Mouse (Mus musculus) intestine, embryonic 16.5 days (tissue): ENCODE results near the gene Capn13. TPM values are rescaled to one million over a fixed set of nuclear protein-coding genes. Genes with fewer than 3 reads are reported as not detected.
A peak's percentile ranks its signal among the peaks of the same experiment; 100 is the strongest.

Source experiments
- ATAC-seq: fragments of 200-750 bp; cut with Nextera tagmentation; 2 replicates; pipeline ENCODE4 v1.8.0; 2017; ENCODE audit warnings: moderate TSS enrichment, moderate library complexity
- H3K27ac ChIP-seq: fragments of 300-500 bp; sonication (generic); 2 replicates; pipeline ENCODE4 v1.5.1; 2014; ENCODE audit warnings: mild to moderate bottlenecking, low read length
- H3K27me3 ChIP-seq: fragments of 300-500 bp; sonication (generic); replicated peaks from 2 replicates; pipeline ENCODE4 v1.6.1; 2014; ENCODE audit warnings: low read length, control low read depth, mixed read lengths; ENCODE audit not compliant: control insufficient read depth, insufficient read depth
- H3K36me3 ChIP-seq: fragments of 300-500 bp; sonication (generic); 2 replicates; pipeline ENCODE4 v1.6.1; 2014; ENCODE audit warnings: low read length, control low read depth; ENCODE audit not compliant: control insufficient read depth, insufficient read depth
- H3K4me1 ChIP-seq: fragments of 300-500 bp; sonication (generic); 2 replicates; pipeline ENCODE4 v1.6.1; 2014; ENCODE audit warnings: low read length, control low read depth, mixed read lengths; ENCODE audit not compliant: control insufficient read depth, insufficient read depth
- H3K4me2 ChIP-seq: fragments of 300-500 bp; sonication (generic); 2 replicates; pipeline ENCODE4 v1.6.1; 2014; ENCODE audit warnings: low read depth, low read length, control low read depth
- H3K4me3 ChIP-seq: fragments of 300-500 bp; sonication (generic); 2 replicates; pipeline ENCODE4 v1.5.1; 2014; ENCODE audit warnings: mild to moderate bottlenecking, low read length
- H3K9ac ChIP-seq: fragments of 300-500 bp; sonication (generic); 2 replicates; pipeline ENCODE4 v1.6.1; 2014; ENCODE audit warnings: low read depth, low read length
- H3K9me3 ChIP-seq: fragments of 300-500 bp; sonication (generic); 2 replicates; pipeline ENCODE4 v1.6.1; 2016; ENCODE audit warnings: low read length, control low read depth; ENCODE audit not compliant: control insufficient read depth
- WGBS: fragments of 180-500 bp; shearing (Covaris S2); extraction: QIAGEN DNeasy Blood & Tissue Kit; methylation state at CpG from one replicate; pipeline ENCODE4 v1.1.7; 2014; 5-methylcytosine and 5-hydroxymethylcytosine counted together
- polyA plus RNA-seq: library from polyadenylated mRNA; unstranded; fragments of >200 nt; fragmentation: Nextera tagmentation; extraction: Ambion mirVana; gene quantifications from 2 replicates; pipeline ENCODE4 v1.2.1, GENCODE M21; 2015

Gene Capn13
- polyA plus RNA-seq, 1 experiment from 2014 or later, result 1.6 TPM

GRCm38 (mm10) chr17:73308691-73309090, 92.0 kb downstream of the Capn13 start:
- H3K4me3 ChIP-seq, result no peak overlapping the region
- H3K4me1 ChIP-seq, result no peaks in the 10 kb centered on the region
- H3K36me3 ChIP-seq, result no peaks in the 10 kb centered on the region
- no peak for ATAC-seq
- H3K27me3 ChIP-seq, result no peaks in the 10 kb centered on the region; the same call in 1 of the 2 replicates
- no peak overlapping the region for H3K9ac ChIP-seq
- H3K9me3 ChIP-seq, result no peaks in the 10 kb centered on the region
- WGBS, result 74% methylated on average over 4 of the region's 4 CpGs
- no peak overlapping the region for H3K4me2 ChIP-seq
- no peak overlapping the region for H3K27ac ChIP-seq

GRCm38 (mm10) chr17:73306626-73307025, 94.0 kb downstream of the Capn13 start:
- Histone ChIP-seq H3K4me3 (no peak overlapping the region), H3K9ac (no peak overlapping the region), H3K4me1 (no peaks in the 10 kb centered on the region), H3K36me3 (no peaks in the 10 kb centered on the region), H3K27me3 (peaks cover 3% of the 10 kb centered on the region; the same call in 1 of the 2 replicates), H3K4me2 (no peak overlapping the region), H3K27ac (no peak overlapping the region), H3K9me3 (no peaks in the 10 kb centered on the region)
- 56% methylated on average over 7 of the region's 7 CpGs for WGBS
- ATAC-seq, result no peak

- H3K27me3 ChIP-seq, result peaks cover 3% of the 10 kb centered on the region; the same call in 1 of the 2 replicates
- no peak for ATAC-seq
- no peaks in the 10 kb centered on the region for H3K36me3 ChIP-seq
- no peak overlapping the region for H3K27ac ChIP-seq
- no peak overlapping the region for H3K4me2 ChIP-seq
- no peaks in the 10 kb centered on the region for H3K4me1 ChIP-seq
- H3K9ac ChIP-seq, result no peak overlapping the region
- H3K4me3 ChIP-seq, result no peak overlapping the region
- H3K9me3 ChIP-seq, result no peaks in the 10 kb centered on the region
- WGBS, result 52% methylated on average over 9 of the region's 9 CpGs
These were observed 95.0 kb downstream of the Capn13 start for GRCm38 (mm10) chr17:73305622-73306021.

GRCm38 (mm10) chr17:73304086-73304812, 96.4 kb downstream of the Capn13 start:
- no peak overlapping the region for H3K4me3 ChIP-seq
- 54% methylated on average over 19 of the region's 19 CpGs for WGBS
- no peaks in the 10 kb centered on the region for H3K9me3 ChIP-seq
- H3K4me1 ChIP-seq, result no peaks in the 10 kb centered on the region
- H3K36me3 ChIP-seq, result no peaks in the 10 kb centered on the region
- H3K4me2 ChIP-seq, result no peak overlapping the region
- peaks cover 3% of the 10 kb centered on the region; the same call in 1 of the 2 replicates for H3K27me3 ChIP-seq
- no peak overlapping the region for H3K9ac ChIP-seq
- no peak overlapping the region for H3K27ac ChIP-seq
- ATAC-seq, result no peak

GRCm38 (mm10) chr17:73303676-73304075, 97.0 kb downstream of the Capn13 start:
- Histone ChIP-seq H3K9me3 (no peaks in the 10 kb centered on the region), H3K36me3 (no peaks in the 10 kb centered on the region), H3K4me3 (no peak overlapping the region), H3K9ac (no peak overlapping the region), H3K4me1 (no peaks in the 10 kb centered on the region), H3K27me3 (peaks cover 3% of the 10 kb centered on the region; the same call in 1 of the 2 replicates), H3K4me2 (no peak overlapping the region), H3K27ac (no peak overlapping the region)
- no peak for ATAC-seq
- 61% methylated on average over 13 of the region's 13 CpGs for WGBS

GRCm38 (mm10) chr17:73303217-73303616, 97.4 kb downstream of the Capn13 start:
- Histone ChIP-seq H3K9ac (no peak overlapping the region), H3K4me2 (no peak overlapping the region), H3K4me1 (no peaks in the 10 kb centered on the region), H3K4me3 (no peak overlapping the region), H3K27ac (no peak overlapping the region), H3K36me3 (no peaks in the 10 kb centered on the region), H3K9me3 (no peaks in the 10 kb centered on the region), H3K27me3 (peaks cover 3% of the 10 kb centered on the region; the same call in 1 of the 2 replicates)
- 0 out of 2 replicates have a peak, but pooled peaks have one; percentile 24 for ATAC-seq
- WGBS, result 23% methylated on average over 5 of the region's 5 CpGs

GRCm38 (mm10) chr17:73302104-73302503, 98.6 kb downstream of the Capn13 start:
- H3K4me1 ChIP-seq, result no peaks in the 10 kb centered on the region
- peaks cover 3% of the 10 kb centered on the region; the same call in 1 of the 2 replicates for H3K27me3 ChIP-seq
- no peak overlapping the region for H3K27ac ChIP-seq
- H3K36me3 ChIP-seq, result no peaks in the 10 kb centered on the region
- no peaks in the 10 kb centered on the region for H3K9me3 ChIP-seq
- H3K4me2 ChIP-seq, result no peak overlapping the region
- H3K9ac ChIP-seq, result no peak overlapping the region
- 4% methylated on average over 10 of the region's 10 CpGs for WGBS
- no peak overlapping the region for H3K4me3 ChIP-seq
- ATAC-seq, result peak; percentile 76

GRCm38 (mm10) chr17:73301258-73302050, 99.2 kb downstream of the Capn13 start:
- Histone ChIP-seq H3K4me2 (no peak overlapping the region), H3K27me3 (peaks cover 3% of the 10 kb centered on the region; the same call in 1 of the 2 replicates), H3K27ac (no peak overlapping the region), H3K36me3 (no peaks in the 10 kb centered on the region), H3K9ac (no peak overlapping the region), H3K9me3 (no peaks in the 10 kb centered on the region), H3K4me3 (no peak overlapping the region), H3K4me1 (no peaks in the 10 kb centered on the region)
- ATAC-seq, result peak; percentile 30; the same call in 1 of the 2 replicates
- 38% methylated on average over 15 of the region's 15 CpGs for WGBS

GRCm38 (mm10) chr17:73300147-73300880, 100.4 kb downstream of the Capn13 start:
- ATAC-seq, result peak; percentile 39
- Histone ChIP-seq H3K27me3 (peaks cover 3% of the 10 kb centered on the region; the same call in 1 of the 2 replicates), H3K4me1 (no peaks in the 10 kb centered on the region), H3K4me3 (no peak overlapping the region), H3K36me3 (no peaks in the 10 kb centered on the region), H3K9me3 (no peaks in the 10 kb centered on the region), H3K4me2 (no peak overlapping the region), H3K27ac (0 out of 2 replicates have a peak overlapping the region, but pooled peaks have one; percentile 1), H3K9ac (no peak overlapping the region)
- WGBS, result 50% methylated on average over 7 of the region's 7 CpGs
